Mouse (Mus musculus) layer of hippocampus, adult 18-20 months (tissue): ENCODE measurements around the gene Dph2. TPM values are rescaled to one million over a fixed set of nuclear protein-coding genes. Genes with fewer than 3 reads are reported as not detected.

Source experiments
- DNase-seq, 2 experiments: peaks; one replicate each; pipeline ENCODE4 v3.0.0; 2022; ENCODE audit warnings: low spot score in 2 of 2
- total RNA-seq, 2 experiments: library from RNA; stranded (reverse); gene quantifications; 2 replicates each; pipeline ENCODE4 v1.2.3; 2021

Dph2 gene
- total RNA-seq, 2 experiments from 2014 or later: 11.2 TPM

DNA sequence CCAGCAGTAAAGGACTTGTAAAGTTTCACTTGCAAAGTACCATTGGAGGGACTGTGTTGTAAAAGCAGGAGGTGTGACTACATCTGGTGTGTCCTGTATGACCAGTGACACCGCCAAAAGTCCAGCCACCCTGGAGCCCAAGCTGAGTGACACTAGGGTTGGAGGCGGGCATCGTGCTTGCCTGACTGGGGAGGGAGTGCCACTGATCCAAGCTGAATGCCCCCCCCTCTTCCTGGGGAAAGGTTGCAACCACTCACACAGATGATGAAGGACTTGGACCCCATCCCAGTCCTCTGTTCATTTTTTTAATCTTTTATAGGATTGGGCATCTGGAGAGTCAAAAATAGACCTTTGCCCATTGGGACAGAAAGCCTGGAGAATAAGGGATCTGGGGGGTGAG lies 50.3 kb downstream of the Dph2 start:
- no peak for DNase-seq

- no peak for DNase-seq
These were observed 51.0 kb downstream of the Dph2 start for GRCm38 (mm10) chr4:117840821-117841220.

DNA sequence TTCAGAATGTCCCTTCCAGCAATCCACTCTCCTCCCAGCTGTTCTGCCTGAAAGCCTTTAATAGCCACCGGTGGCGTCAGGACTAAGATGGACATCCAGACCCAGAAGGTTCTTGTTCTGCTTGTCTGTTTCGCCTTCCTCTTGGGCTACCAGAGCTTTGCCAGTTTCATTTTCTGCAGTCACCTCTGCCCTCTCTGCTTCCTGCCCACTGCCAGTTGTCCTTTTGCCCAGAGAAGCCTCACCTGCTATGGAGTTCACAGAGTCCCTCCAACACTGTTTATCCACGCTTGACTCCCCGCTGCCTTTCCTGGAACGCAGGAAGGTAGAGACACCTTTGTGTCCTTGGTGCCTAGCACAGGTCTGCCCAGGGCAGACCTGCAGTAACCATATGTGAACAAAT lies 52.5 kb downstream of the Dph2 start:
- no peak for DNase-seq

Other genes with a start within 250 kb of the Dph2 start
- 10 to 100 TPM; 37.5 to 38.2 TPM for gene Dmap1, start 209.8 kb downstream of the Dph2 start, total RNA-seq
- gene Gm12845, start 167.6 kb downstream of the Dph2 start, total RNA-seq: not detected
- gene Klf17, start 126.4 kb downstream of the Dph2 start, total RNA-seq: not detected
- 10 to 100 TPM; 35.3 to 37.4 TPM for gene Slc6a9, start 57.5 kb downstream of the Dph2 start, total RNA-seq
- under 1 TPM; 0.28 to 0.72 TPM for gene Ccdc24, start 19.5 kb downstream of the Dph2 start, total RNA-seq
- 10 to 100 TPM; 60.4 to 65.2 TPM for gene B4galt2, start 8.5 kb downstream of the Dph2 start, total RNA-seq
- 100 to 1,000 TPM; 398 to 399 TPM for gene Atp6v0b, start 4.7 kb downstream of the Dph2 start, total RNA-seq
- 100 to 1,000 TPM; 135 to 143 TPM for gene Ipo13, start 23.0 kb upstream of the Dph2 start, total RNA-seq
- 1 to 10 TPM; 1.4 to 1.7 TPM for gene Artn, start 37.7 kb upstream of the Dph2 start, total RNA-seq
- 10 to 100 TPM; 47.1 to 48.7 TPM for gene St3gal3, start 242.9 kb upstream of the Dph2 start, total RNA-seq